Mouse (Mus musculus): ENCODE measurements around the gene Apc2. TPM values are rescaled to one million over a fixed set of nuclear protein-coding genes. Genes with fewer than 3 reads are reported as not detected.
A peak's percentile ranks its signal among the peaks of the same experiment; 100 is the strongest.

Apc2 gene
- polyA plus RNA-seq, 1 experiment from 2014 or later, result 247 TPM

DNA sequence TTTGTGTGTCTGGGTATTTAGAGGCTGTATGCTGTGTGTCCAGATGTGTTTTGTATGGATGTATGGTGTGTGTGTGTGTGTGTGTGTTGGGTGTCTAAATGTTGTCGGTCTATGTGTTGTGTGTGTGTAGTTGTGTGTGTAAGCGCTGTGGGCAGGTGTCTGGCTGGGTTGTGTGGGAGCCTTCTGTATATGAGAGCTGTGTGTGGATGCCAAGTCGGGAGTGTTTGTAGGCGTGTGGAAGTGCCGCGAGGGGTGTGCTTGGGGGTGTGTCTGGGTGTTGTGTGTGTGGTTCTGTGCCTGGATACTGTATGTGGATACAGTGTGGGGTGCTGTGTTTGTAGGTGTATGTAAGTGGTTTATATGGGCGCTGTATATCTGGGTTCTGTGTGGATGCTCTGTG, 61.6 kb downstream of the Apc2 start:
- Histone ChIP-seq H3K27ac (no peak overlapping the region), H3K9me3 (no peaks in the 10 kb centered on the region), H3K36me3 (replicated peaks) (no peaks in the 10 kb centered on the region), H3K4me1 (peaks cover 25% of the 10 kb centered on the region), H3K27me3 (replicated peaks) (peaks cover 65% of the 10 kb centered on the region), H3K9ac (no peak overlapping the region; the same call in 1 of the 2 replicates), H3K4me3 (peak overlapping the region; percentile 38), H3K4me2 (peak overlapping the region; percentile 62)
- WGBS, result 26% methylated on average over 7 of the region's 7 CpGs
- peak; percentile 12; the same call in 1 of the 2 replicates for ATAC-seq (replicated peaks)

DNA sequence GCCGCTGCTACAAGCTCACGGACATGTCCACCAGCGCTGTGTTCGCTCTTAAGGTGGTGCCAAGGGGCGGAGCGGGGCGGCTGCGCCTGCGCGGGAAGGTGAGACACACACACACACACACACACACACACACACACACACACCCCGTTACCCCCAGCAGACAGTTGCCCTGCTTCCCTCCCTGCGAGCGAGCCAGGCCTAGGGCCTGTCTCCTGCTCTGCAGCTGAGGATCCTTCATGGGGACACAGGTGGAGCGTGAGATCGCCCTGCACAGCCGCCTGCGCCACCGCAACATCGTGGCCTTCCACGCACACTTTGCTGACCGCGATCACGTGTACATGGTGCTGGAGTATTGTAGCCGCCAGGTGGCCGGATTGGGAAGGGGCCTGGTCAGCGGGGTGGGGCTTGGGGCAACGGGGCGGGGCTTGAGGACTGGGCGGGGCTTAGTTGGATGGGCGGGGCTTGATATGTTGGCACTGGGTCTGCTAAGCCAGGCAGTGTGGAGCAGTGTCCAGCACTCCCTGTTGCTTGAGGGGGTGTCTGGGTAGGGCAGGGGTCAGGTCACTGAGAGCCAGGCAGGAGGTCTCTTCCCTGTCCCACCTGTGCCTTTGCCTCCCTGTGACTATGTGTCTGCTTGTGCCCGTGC, 62.3 kb downstream of the Apc2 start:
- Histone ChIP-seq H3K9me3 (no peaks in the 10 kb centered on the region), H3K4me2 (peak overlapping the region; percentile 62), H3K9ac (peak overlapping the region; percentile 27), H3K27me3 (replicated peaks) (peaks cover 57% of the 10 kb centered on the region), H3K4me3 (peak overlapping the region; percentile 38), H3K36me3 (replicated peaks) (no peaks in the 10 kb centered on the region), H3K4me1 (peaks cover 25% of the 10 kb centered on the region), H3K27ac (no peak overlapping the region)
- 5% methylated on average over 29 of the region's 31 CpGs for WGBS
- peak; percentile 56 for ATAC-seq (replicated peaks)

DNA sequence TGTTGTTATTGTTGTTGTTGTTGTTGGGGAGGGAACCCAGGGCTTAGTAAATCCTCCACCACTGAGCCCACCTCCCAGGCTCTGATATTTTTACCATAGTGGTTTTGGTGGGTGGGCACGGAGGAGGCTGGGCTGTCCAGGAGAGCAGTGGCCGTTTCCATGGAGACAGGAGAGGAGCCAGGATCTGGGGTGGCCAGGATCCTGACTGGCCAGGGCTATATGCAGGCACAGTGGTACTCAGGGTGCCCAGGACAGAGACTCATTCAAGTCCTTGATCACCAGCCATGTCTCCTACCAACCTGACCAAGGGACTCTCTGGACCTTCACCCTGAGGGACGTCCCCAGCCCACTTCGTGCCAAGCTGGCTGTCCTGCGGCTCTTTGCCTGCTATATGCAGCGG, 68.0 kb downstream of the Apc2 start:
- H3K4me1 ChIP-seq, result peaks cover 6% of the 10 kb centered on the region
- no peak for ATAC-seq (replicated peaks)
- H3K9ac ChIP-seq, result no peak overlapping the region
- H3K4me2 ChIP-seq, result no peak overlapping the region
- no peaks in the 10 kb centered on the region for H3K9me3 ChIP-seq
- peaks cover 5% of the 10 kb centered on the region for H3K27me3 ChIP-seq (replicated peaks)
- H3K27ac ChIP-seq, result no peak overlapping the region
- no peak overlapping the region for H3K4me3 ChIP-seq
- WGBS, result 25% methylated on average over 6 of the region's 6 CpGs
- H3K36me3 ChIP-seq (replicated peaks), result no peaks in the 10 kb centered on the region

DNA sequence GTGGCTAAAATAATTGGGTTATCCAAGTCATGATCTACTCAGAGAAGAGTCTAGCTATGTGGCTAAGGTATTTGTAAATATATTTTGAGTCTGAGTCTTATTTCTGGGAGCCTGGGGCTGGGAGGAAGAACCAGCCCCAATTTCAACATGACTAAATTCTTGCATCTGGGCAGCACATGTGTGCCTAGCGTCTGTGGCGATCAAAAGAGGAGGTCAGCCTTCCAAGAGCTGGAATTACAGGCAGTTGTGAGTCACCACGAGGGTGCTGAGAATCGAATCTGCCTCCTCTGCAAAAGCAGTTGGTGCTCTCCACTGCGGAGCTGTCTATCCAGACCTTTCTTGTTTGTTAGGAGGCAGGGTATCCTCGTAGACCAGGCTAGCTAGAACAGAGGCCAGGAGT, 70.0 kb downstream of the Apc2 start:
- H3K27me3 ChIP-seq (replicated peaks), result no peaks in the 10 kb centered on the region
- peaks cover 6% of the 10 kb centered on the region for H3K4me1 ChIP-seq
- no peaks in the 10 kb centered on the region for H3K9me3 ChIP-seq
- H3K4me2 ChIP-seq, result no peak overlapping the region
- no peak for ATAC-seq (replicated peaks)
- H3K9ac ChIP-seq, result no peak overlapping the region
- H3K27ac ChIP-seq, result no peak overlapping the region
- WGBS, result 69% methylated on average over 6 of the region's 6 CpGs
- no peak overlapping the region for H3K4me3 ChIP-seq
- H3K36me3 ChIP-seq (replicated peaks), result no peaks in the 10 kb centered on the region

Small RNA genes within 50 kb of the gene (microRNA-seq; reads per million reads assigned to microRNA genes)
- 0.74 reads per million for gene Mir6911

Other genes with a start within 250 kb of the Apc2 start
- 522 and 546 TPM in 2 replicates for gene Gpx4, start 248.8 kb upstream of the Apc2 start, polyA plus RNA-seq (2015; fragmentation: Nextera tagmentation; extraction: Ambion mirVana)
- 13.8 and 16.8 TPM in 2 replicates for gene Sbno2, start 190.4 kb upstream of the Apc2 start, polyA plus RNA-seq (2015; fragmentation: Nextera tagmentation; extraction: Ambion mirVana)
- 19.6 and 20.5 TPM in 2 replicates for gene Stk11, start 180.2 kb upstream of the Apc2 start, polyA plus RNA-seq (2015; fragmentation: Nextera tagmentation; extraction: Ambion mirVana)
- gene Atp5d, start 157.3 kb upstream of the Apc2 start, polyA plus RNA-seq (2015; fragmentation: Nextera tagmentation; extraction: Ambion mirVana), result 444 and 468 TPM in 2 replicates
- gene Cbarp, start 155.1 kb upstream of the Apc2 start, polyA plus RNA-seq (2015; fragmentation: Nextera tagmentation; extraction: Ambion mirVana), result 65.7 and 66.9 TPM in 2 replicates
- gene Midn, start 147.7 kb upstream of the Apc2 start, polyA plus RNA-seq (2015; fragmentation: Nextera tagmentation; extraction: Ambion mirVana), result 29.5 and 29.9 TPM in 2 replicates
- 364 and 392 TPM in 2 replicates for gene Cirbp, start 130.0 kb upstream of the Apc2 start, polyA plus RNA-seq (2015; fragmentation: Nextera tagmentation; extraction: Ambion mirVana)
- gene 1600002K03Rik, start 123.0 kb upstream of the Apc2 start, polyA plus RNA-seq (2015; fragmentation: Nextera tagmentation; extraction: Ambion mirVana), result 13.3 and 14.7 TPM in 2 replicates
- gene Efna2, start 116.5 kb upstream of the Apc2 start, polyA plus RNA-seq (2015; fragmentation: Nextera tagmentation; extraction: Ambion mirVana), result 53.4 and 54.6 TPM in 2 replicates
- 56.4 and 59.5 TPM in 2 replicates for gene Mum1, start 69.5 kb upstream of the Apc2 start, polyA plus RNA-seq (2015; fragmentation: Nextera tagmentation; extraction: Ambion mirVana)
- 290 and 305 TPM in 2 replicates for gene Ndufs7, start 46.9 kb upstream of the Apc2 start, polyA plus RNA-seq (2015; fragmentation: Nextera tagmentation; extraction: Ambion mirVana)
- 16.8 and 18.9 TPM in 2 replicates for gene Gamt, start 35.0 kb upstream of the Apc2 start, polyA plus RNA-seq (2015; fragmentation: Nextera tagmentation; extraction: Ambion mirVana)
- 60.5 and 60.8 TPM in 2 replicates for gene Dazap1, start 34.5 kb upstream of the Apc2 start, polyA plus RNA-seq (2015; fragmentation: Nextera tagmentation; extraction: Ambion mirVana)
- 516 and 528 TPM in 2 replicates for gene Rps15, start 3.5 kb upstream of the Apc2 start, polyA plus RNA-seq (2015; fragmentation: Nextera tagmentation; extraction: Ambion mirVana)
- gene 2310011J03Rik, start 24.6 kb downstream of the Apc2 start, polyA plus RNA-seq (2015; fragmentation: Nextera tagmentation; extraction: Ambion mirVana), result 25.4 and 28.0 TPM in 2 replicates
- 4.4 and 5.8 TPM in 2 replicates for gene Pcsk4, start 33.5 kb downstream of the Apc2 start, polyA plus RNA-seq (2015; fragmentation: Nextera tagmentation; extraction: Ambion mirVana)
- gene Reep6, start 34.0 kb downstream of the Apc2 start, polyA plus RNA-seq (2015; fragmentation: Nextera tagmentation; extraction: Ambion mirVana), result 5.5 TPM in 2 replicates
- 0.67 and 0.79 TPM in 2 replicates for gene Adamtsl5, start 52.4 kb downstream of the Apc2 start, polyA plus RNA-seq (2015; fragmentation: Nextera tagmentation; extraction: Ambion mirVana)
- gene Plk5, start 60.5 kb downstream of the Apc2 start, polyA plus RNA-seq (2015; fragmentation: Nextera tagmentation; extraction: Ambion mirVana), result 6.2 TPM in 2 replicates
- 18.3 and 18.8 TPM in 2 replicates for gene Mex3d, start 91.7 kb downstream of the Apc2 start, polyA plus RNA-seq (2015; fragmentation: Nextera tagmentation; extraction: Ambion mirVana)
- gene Mbd3, start 103.6 kb downstream of the Apc2 start, polyA plus RNA-seq (2015; fragmentation: Nextera tagmentation; extraction: Ambion mirVana), result 227 and 250 TPM in 2 replicates
- 581 and 629 TPM in 2 replicates for gene Uqcr11, start 110.9 kb downstream of the Apc2 start, polyA plus RNA-seq (2015; fragmentation: Nextera tagmentation; extraction: Ambion mirVana)
- gene Tcf3, start 137.7 kb downstream of the Apc2 start, polyA plus RNA-seq (2015; fragmentation: Nextera tagmentation; extraction: Ambion mirVana), result 44.9 and 55.8 TPM in 2 replicates
- gene Onecut3, start 198.9 kb downstream of the Apc2 start, polyA plus RNA-seq (2015; fragmentation: Nextera tagmentation; extraction: Ambion mirVana), result 1.9 and 2.6 TPM in 2 replicates
- 0.90 and 1.2 TPM in 2 replicates for gene Atp8b3, start 243.1 kb downstream of the Apc2 start, polyA plus RNA-seq (2015; fragmentation: Nextera tagmentation; extraction: Ambion mirVana)

All from midbrain, embryonic 15.5 days (tissue).